Mouse (Mus musculus) CH12.LX (cell line): ENCODE data around the gene Gapdh. TPM values are rescaled to one million over a fixed set of nuclear protein-coding genes. Genes with fewer than 3 reads are reported as not detected.

ENCODE experiments used
- DNase-seq: peaks from one replicate; pipeline ENCODE4 v3.0.0-alpha.2; 2013; ENCODE audit errors: extremely low read depth
- H3K27ac ChIP-seq: 2 replicates; pipeline ENCODE4 v1.5.1; 2012; ENCODE audit warnings: low read depth, mild to moderate bottlenecking, control low read depth, moderate library complexity; ENCODE audit not compliant: insufficient read depth
- H3K27me3 ChIP-seq: replicated peaks from 2 replicates; pipeline ENCODE3; 2012; ENCODE audit warnings: inconsistent platforms
- H3K36me3 ChIP-seq, 2 experiments: replicated peaks in 1 of 2; 2 replicates each; pipeline versions ENCODE3 to v1.6.1; 2012; ENCODE audit warnings: inconsistent platforms in 1 of 2, low read length in 1 of 2, mild to moderate bottlenecking in 1 of 2, mixed read lengths in 1 of 2, moderate library complexity in 1 of 2; ENCODE audit not compliant: control insufficient read depth in 1 of 2, insufficient read depth in 1 of 2
- H3K4me1 ChIP-seq, 2 experiments: 2 replicates each; pipeline ENCODE4 v1.6.1; 2012; ENCODE audit warnings: inconsistent platforms in 1 of 2, moderate library complexity in 1 of 2; ENCODE audit not compliant: insufficient read depth in 2 of 2, control insufficient read depth in 1 of 2
- H3K4me2 ChIP-seq: 2 replicates; pipeline ENCODE4 v1.6.1; 2012; ENCODE audit warnings: low read depth, mild to moderate bottlenecking, control low read depth; ENCODE audit not compliant: poor library complexity, insufficient read depth, severe bottlenecking
- H3K4me3 ChIP-seq, 3 experiments: fragments of 150-350 bp in 1 of 3; sonication (generic) in 1 of 3; replicated peaks in 1 of 3; 2 replicates each; pipeline versions ENCODE3 to v1.5.1; 2011 to 2012; ENCODE audit warnings: low read depth in 2 of 3, low read length in 2 of 3, mild to moderate bottlenecking in 2 of 3, moderate library complexity in 2 of 3, control low read depth in 1 of 3, improper control_type of control experiment in 1 of 3, inconsistent platforms in 1 of 3, mixed read lengths in 1 of 3; ENCODE audit not compliant: poor library complexity in 1 of 3
- H3K79me2 ChIP-seq: replicated peaks from 2 replicates; pipeline ENCODE4 v1.6.1; 2012; ENCODE audit warnings: mild to moderate bottlenecking, moderate library complexity; ENCODE audit not compliant: control insufficient read depth, poor library complexity, insufficient read depth, severe bottlenecking; ENCODE audit errors: extremely low read depth
- H3K9ac ChIP-seq: 2 replicates; pipeline ENCODE4 v1.6.1; 2012; ENCODE audit warnings: low read depth, mild to moderate bottlenecking, control low read depth, moderate library complexity; ENCODE audit not compliant: insufficient read depth
- H3K9me3 ChIP-seq: replicated peaks from 2 replicates; pipeline ENCODE3; 2012; ENCODE audit warnings: low read length, inconsistent platforms, mixed read lengths
- BHLHE40 ChIP-seq: IDR thresholded peaks from 2 replicates; pipeline ENCODE4 v1.6.1; 2011; ENCODE audit warnings: mild to moderate bottlenecking, low read depth, low read length, improper control_type of control experiment
- CHD1 ChIP-seq: IDR thresholded peaks from 2 replicates; pipeline ENCODE4 v1.6.1; 2012; ENCODE audit warnings: low read depth, low read length, improper control_type of control experiment, inconsistent platforms
- CHD2 ChIP-seq: IDR thresholded peaks from 2 replicates; pipeline ENCODE4 v1.6.1; 2011; ENCODE audit warnings: low read length, improper control_type of control experiment
- CTCF ChIP-seq, 2 experiments: IDR thresholded peaks in 1 of 2; conservative IDR thresholded peaks in 1 of 2; 2 replicates each; pipeline ENCODE4 v1.5.1; 2011 to 2012; ENCODE audit warnings: low read depth in 2 of 2, low read length in 2 of 2, improper control_type of control experiment in 1 of 2, inconsistent platforms in 1 of 2, mild to moderate bottlenecking in 1 of 2, moderate library complexity in 1 of 2
- E2F4 ChIP-seq: IDR thresholded peaks from 2 replicates; pipeline ENCODE4 v1.6.1; 2011; ENCODE audit warnings: low read depth, low read length, improper control_type of control experiment; ENCODE audit not compliant: insufficient replicate concordance
- ELF1 ChIP-seq: IDR thresholded peaks from 2 replicates; pipeline ENCODE4 v1.6.1; 2014; ENCODE audit warnings: low read depth, mild to moderate bottlenecking, inconsistent platforms, low read length, improper control_type of control experiment
- EP300 ChIP-seq: IDR thresholded peaks from 2 replicates; pipeline ENCODE4 v1.6.1; 2011; ENCODE audit warnings: low read length, improper control_type of control experiment
- ETS1 ChIP-seq: conservative IDR thresholded peaks from 2 replicates; pipeline ENCODE4 v1.6.1; 2012; ENCODE audit warnings: low read depth, mild to moderate bottlenecking, inconsistent platforms, low read length, improper control_type of control experiment, moderate library complexity
- GABPA ChIP-seq: IDR thresholded peaks from 2 replicates; pipeline ENCODE4 v1.6.1; 2012; ENCODE audit warnings: low read depth, low read length, improper control_type of control experiment, inconsistent platforms; ENCODE audit not compliant: insufficient replicate concordance
- HCFC1 ChIP-seq: IDR thresholded peaks from 2 replicates; pipeline ENCODE4 v1.6.1; 2012; ENCODE audit warnings: low read depth, mild to moderate bottlenecking, inconsistent platforms, low read length, improper control_type of control experiment
- IRF4 ChIP-seq: IDR thresholded peaks from 2 replicates; pipeline ENCODE4 v1.6.1; 2014; ENCODE audit warnings: low read depth, mild to moderate bottlenecking, inconsistent platforms, low read length, improper control_type of control experiment
- JUN ChIP-seq: IDR thresholded peaks from 2 replicates; pipeline ENCODE4 v1.6.1; 2011; ENCODE audit warnings: low read depth, mild to moderate bottlenecking, low read length, improper control_type of control experiment, moderate library complexity; ENCODE audit not compliant: insufficient read depth
- JUND ChIP-seq: conservative IDR thresholded peaks from 2 replicates; pipeline ENCODE4 v1.6.1; 2011; ENCODE audit warnings: low read depth, low read length, improper control_type of control experiment
- KAT2A ChIP-seq: IDR thresholded peaks from 2 replicates; pipeline ENCODE4 v1.6.1; 2012; ENCODE audit warnings: low read length, improper control_type of control experiment, inconsistent platforms; ENCODE audit not compliant: insufficient replicate concordance
- MAFK ChIP-seq: IDR thresholded peaks from 2 replicates; pipeline ENCODE4 v1.6.1; 2011; ENCODE audit warnings: low read length, improper control_type of control experiment; ENCODE audit not compliant: insufficient replicate concordance
- MAX ChIP-seq: IDR thresholded peaks from 2 replicates; pipeline ENCODE4 v1.6.1; 2011; ENCODE audit warnings: low read length, improper control_type of control experiment
- MAZ ChIP-seq: IDR thresholded peaks from 2 replicates; pipeline ENCODE4 v1.6.1; 2012; ENCODE audit warnings: low read depth, mild to moderate bottlenecking, inconsistent platforms, low read length, improper control_type of control experiment, moderate library complexity
- MEF2A ChIP-seq: IDR thresholded peaks from 2 replicates; pipeline ENCODE4 v1.6.1; 2014; ENCODE audit warnings: low read depth, mild to moderate bottlenecking, inconsistent platforms, low read length, improper control_type of control experiment, borderline replicate concordance
- MXI1 ChIP-seq: IDR thresholded peaks from 2 replicates; pipeline ENCODE4 v1.6.1; 2011; ENCODE audit warnings: mild to moderate bottlenecking, low read depth, low read length, improper control_type of control experiment
- MYC ChIP-seq: IDR thresholded peaks from 2 replicates; pipeline ENCODE4 v1.6.1; 2011; ENCODE audit warnings: low read depth, mild to moderate bottlenecking, improper control_type of control experiment, low read length
- NELFE ChIP-seq: IDR thresholded peaks from 2 replicates; pipeline ENCODE4 v1.6.1; 2011; ENCODE audit warnings: low read depth, low read length, improper control_type of control experiment
- NRF1 ChIP-seq: IDR thresholded peaks from 2 replicates; pipeline ENCODE4 v1.6.1; 2014; ENCODE audit warnings: low read depth, mild to moderate bottlenecking, inconsistent platforms, low read length, improper control_type of control experiment, moderate library complexity
- PAX5 ChIP-seq: IDR thresholded peaks from 2 replicates; pipeline ENCODE4 v1.6.1; 2012; ENCODE audit warnings: low read length, inconsistent platforms, mixed read lengths
- POLR2A ChIP-seq: IDR thresholded peaks from 2 replicates; pipeline ENCODE4 v1.6.1; 2011; ENCODE audit warnings: low read depth, mild to moderate bottlenecking, improper control_type of control experiment, low read length
- POLR2AphosphoS2 ChIP-seq: IDR thresholded peaks from 2 replicates; pipeline ENCODE4 v1.6.1; 2011; ENCODE audit warnings: low read depth, low read length, improper control_type of control experiment
- RAD21 ChIP-seq: IDR thresholded peaks from 2 replicates; pipeline ENCODE4 v1.6.1; 2011; ENCODE audit warnings: low read depth, mild to moderate bottlenecking, low read length, improper control_type of control experiment, moderate library complexity
- RCOR1 ChIP-seq: conservative IDR thresholded peaks from 2 replicates; pipeline ENCODE4 v1.6.1; 2012; ENCODE audit warnings: low read depth, mild to moderate bottlenecking, inconsistent platforms, low read length, improper control_type of control experiment
- SIN3A ChIP-seq: IDR thresholded peaks from 2 replicates; pipeline ENCODE4 v1.6.1; 2012; ENCODE audit warnings: low read length, improper control_type of control experiment, inconsistent platforms
- SMC3 ChIP-seq: IDR thresholded peaks from 2 replicates; pipeline ENCODE4 v1.6.1; 2011; ENCODE audit warnings: low read depth, low read length, improper control_type of control experiment
- TBP ChIP-seq: conservative IDR thresholded peaks from 2 replicates; pipeline ENCODE4 v1.6.1; 2011; ENCODE audit warnings: low read depth, low read length, improper control_type of control experiment
- TCF12 ChIP-seq: IDR thresholded peaks from 2 replicates; pipeline ENCODE4 v1.6.1; 2014; ENCODE audit warnings: low read depth, mild to moderate bottlenecking, inconsistent platforms, low read length, improper control_type of control experiment
- UBTF ChIP-seq: IDR thresholded peaks from 2 replicates; pipeline ENCODE4 v1.6.1; 2012; ENCODE audit warnings: low read depth, mild to moderate bottlenecking, inconsistent platforms, low read length, improper control_type of control experiment, moderate library complexity
- USF1 ChIP-seq: IDR thresholded peaks from 2 replicates; pipeline ENCODE4 v1.6.1; 2014; ENCODE audit warnings: low read depth, mild to moderate bottlenecking, inconsistent platforms, low read length, improper control_type of control experiment
- USF2 ChIP-seq: conservative IDR thresholded peaks from 2 replicates; pipeline ENCODE4 v1.6.1; 2011; ENCODE audit warnings: low read depth, low read length, improper control_type of control experiment
- ZC3H11A ChIP-seq: IDR thresholded peaks from 2 replicates; pipeline ENCODE4 v1.6.1; 2012; ENCODE audit warnings: low read depth, mild to moderate bottlenecking, inconsistent platforms, low read length, improper control_type of control experiment
- ZKSCAN1 ChIP-seq: IDR thresholded peaks from 2 replicates; pipeline ENCODE4 v1.6.1; 2012; ENCODE audit warnings: low read depth, inconsistent platforms, low read length, improper control_type of control experiment, borderline replicate concordance
- ZMIZ1 ChIP-seq: IDR thresholded peaks from 2 replicates; pipeline ENCODE4 v1.6.1; 2012; ENCODE audit warnings: low read depth, mild to moderate bottlenecking, inconsistent platforms, low read length, improper control_type of control experiment
- ZNF384 ChIP-seq: IDR thresholded peaks from 2 replicates; pipeline ENCODE4 v1.6.1; 2012; ENCODE audit warnings: low read depth, low read length, improper control_type of control experiment, inconsistent platforms
- dilution Hi-C: fragments of 300-500 bp; cut with MboI; formaldehyde crosslinking; loops from 2 replicates; pipeline ENCODE4 v1.14.3; 2020; ENCODE audit warnings: low sequenced_read_pairs; ENCODE audit not compliant: extremely low pct_unique_long_range_greater_than_20kb, extremely low pct_ligation_motif_present
- in situ Hi-C: fragments of 300-500 bp; cut with MboI; formaldehyde crosslinking; loops from 3 replicates; pipeline ENCODE4 v1.14.3; 2019; ENCODE audit warnings: low sequenced_read_pairs, low pct_ligation_motif_present, low pct_unique_long_range_greater_than_20kb, mixed read lengths
- polyA plus RNA-seq: library from polyadenylated mRNA; unstranded; fragments of >175 nt; gene quantifications from 2 replicates; pipeline ENCODE4 v1.2.1, GENCODE M21; 2012; ENCODE audit warnings: low read depth; ENCODE audit not compliant: insufficient read length
- total RNA-seq, 2 experiments: library from RNA; depleted of rRNA; stranded (reverse); fragments of 300-350 nt in 1 of 2; fragments of >200 nt in 1 of 2; gene quantifications; 2 replicates each; pipeline ENCODE4 v1.2.3; 2012 to 2014

The Gapdh gene
- total and polyA plus RNA-seq, 3 experiments, result 2,268 to 2,925 (median 2,654) TPM

GRCm38 (mm10) chr6:125165328-125165891 lies 857 bp downstream of the Gapdh start:
- TF ChIP-seq NELFE (peak; percentile 100), ETS1 (peak; percentile 43; the same call in 1 of the 2 replicates), RCOR1 (no peak), CHD1 (no peak; the same call in 1 of the 2 replicates), MAZ (peak; percentile 93), IRF4 (peak; percentile 69), EP300 (no peak), MAFK (no peak), ELF1 (peak; percentile 69), CTCF (conservative IDR thresholded peaks at IDR 0.05 in 1 of 2, IDR thresholded peaks at IDR 0.05 in 1 of 2; ENCODE audit: low read depth in 2 of 2, low read length in 2 of 2) (no peak), TBP (peak; percentile 97), CHD2 (peak; percentile 91), RAD21 (no peak), ZC3H11A (no peak), MYC (peak; percentile 90), MAX (peak; percentile 85), E2F4 (peak; percentile 22; the same call in 1 of the 2 replicates), NRF1 (peak; percentile 31; the same call in 1 of the 2 replicates), KAT2A (0 out of 2 replicates have a peak, but pooled peaks have one; percentile 17), JUN (no peak), MEF2A (peak; percentile 76), ZNF384 (no peak), JUND (no peak), SMC3 (no peak), POLR2AphosphoS2 (peak; percentile 99), USF1 (no peak), GABPA (no peak), SIN3A (peak; percentile 92), UBTF (peak; percentile 69; the same call in 1 of the 2 replicates), MXI1 (peak; percentile 99), ZMIZ1 (peak; percentile 100), TCF12 (peak; percentile 97), POLR2A (peak; percentile 100), ZKSCAN1 (no peak), BHLHE40 (peak; percentile 87), PAX5 (no peak), HCFC1 (peak; percentile 51; the same call in 1 of the 2 replicates), USF2 (no peak)
- Histone ChIP-seq H3K27me3 (no peaks in the 10 kb centered on the region), H3K4me3 (peak overlapping the region; percentile 75 to 100 (median 87)), H3K9me3 (no peaks in the 10 kb centered on the region), H3K79me2 (peaks cover 21% of the 10 kb centered on the region), H3K36me3 (peaks cover 59 to 71% of the 10 kb centered on the region in 2 experiments), H3K4me1 (peaks cover 11 to 35% of the 10 kb centered on the region in 2 experiments), H3K4me2 (peak overlapping the region; percentile 81), H3K9ac (peak overlapping the region; percentile 90), H3K27ac (peak overlapping the region; percentile 83)
- in situ Hi-C loops, result no loop called here
- dilution Hi-C loops, result no loop called here
- peak; percentile 97 for DNase-seq
